Mouse (Mus musculus) testis, postnatal 14 days (tissue): ENCODE results near the gene Gm20388.
A peak's percentile ranks its signal among the peaks of the same experiment; 100 is the strongest.

Experiments
- DNase-seq: peaks from one replicate; pipeline ENCODE4 v3.0.0; 2021; ENCODE audit warnings: low spot score

The Gm20388 gene

DNA sequence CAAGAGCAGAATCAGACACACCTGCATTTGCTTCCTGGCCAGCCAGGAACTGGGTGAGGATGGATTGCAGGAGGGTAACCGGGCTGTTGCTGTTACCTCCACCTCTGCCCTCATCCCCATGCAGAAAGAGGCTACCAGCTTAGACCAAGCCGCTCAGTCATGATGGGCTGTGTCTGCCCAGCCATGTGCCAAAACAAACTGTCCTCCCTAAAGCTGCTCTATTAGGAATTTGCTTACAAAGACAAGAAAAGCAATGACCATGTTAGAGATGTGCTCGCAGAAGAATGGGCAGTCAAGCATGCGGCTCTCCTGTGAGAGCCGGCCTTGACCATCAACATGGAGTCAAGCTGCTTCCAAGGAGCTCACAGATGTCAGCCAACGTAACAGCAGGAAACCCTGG lies 1454.0 kb downstream of the Gm20388 start:
- DNase-seq = no peak

GRCm38 (mm10) chr8:121365150-121365549 lies 1454.5 kb downstream of the Gm20388 start:
- DNase-seq = no peak

DNA sequence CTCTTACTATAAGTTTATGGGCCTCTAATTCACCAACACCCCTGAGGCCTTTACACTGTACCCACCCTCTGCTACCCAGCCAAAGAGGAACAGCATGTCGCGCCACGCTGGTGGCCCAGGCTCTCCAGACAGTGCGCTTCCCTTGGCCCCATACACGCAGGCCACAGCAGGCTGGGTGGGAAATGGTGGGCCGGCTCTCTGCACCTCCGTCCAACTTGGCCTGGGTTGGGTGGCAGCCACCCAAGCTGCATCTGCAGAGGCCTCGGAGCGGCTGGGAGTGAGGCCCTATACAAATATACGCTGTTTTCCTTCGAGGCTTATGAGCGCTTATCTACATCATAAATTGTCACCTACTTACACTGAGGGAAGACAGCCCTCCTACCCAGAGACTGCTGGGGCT lies 1456.0 kb downstream of the Gm20388 start:
- DNase-seq = no peak

DNA sequence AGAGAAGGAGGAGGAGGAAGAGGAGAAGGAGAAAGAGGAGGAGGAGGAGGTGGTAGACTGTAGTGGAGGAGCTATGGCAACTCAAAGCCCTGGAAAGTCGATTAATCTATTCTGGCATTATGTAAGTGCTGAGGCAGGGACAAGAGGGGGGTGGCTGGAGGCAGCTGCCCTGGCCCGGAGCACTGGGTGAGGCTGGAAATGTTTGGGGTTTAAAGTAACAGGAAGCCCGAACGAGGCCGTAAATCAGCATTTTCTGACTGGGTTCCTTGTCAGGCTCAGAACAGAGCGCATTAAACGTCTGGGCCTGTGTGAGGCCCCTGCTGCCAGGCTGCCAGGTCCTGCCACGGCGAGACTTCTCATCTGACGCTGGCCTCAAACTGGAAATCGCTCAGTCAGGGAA lies 1458.2 kb downstream of the Gm20388 start:
- no peak for DNase-seq

DNA sequence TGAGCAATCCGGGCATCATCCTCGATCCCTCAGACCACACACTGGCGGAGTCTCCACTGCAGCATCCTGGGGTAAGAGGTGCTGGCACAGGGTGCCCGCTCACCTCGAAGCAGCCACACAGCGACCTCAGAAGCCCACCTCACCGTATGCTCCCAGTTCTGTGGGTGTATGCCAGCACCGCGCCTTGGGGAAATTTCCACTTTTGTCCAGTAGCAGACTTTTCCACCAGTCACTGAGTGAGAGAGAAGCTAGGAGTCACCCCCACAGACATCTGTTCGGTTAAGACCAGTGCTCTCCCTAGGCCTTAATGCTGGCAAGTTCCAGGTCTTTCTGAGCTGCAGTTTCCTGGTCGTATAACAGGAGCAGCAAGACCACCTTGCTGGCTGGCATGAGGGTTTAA lies 1458.7 kb downstream of the Gm20388 start:
- no peak for DNase-seq

- no peak for DNase-seq
Observed at GRCm38 (mm10) chr8:121371287-121371686, 1460.6 kb downstream of the Gm20388 start.

- no peak for DNase-seq
Observed at GRCm38 (mm10) chr8:121371911-121372638, 1461.4 kb downstream of the Gm20388 start.

- no peak for DNase-seq
Observed at GRCm38 (mm10) chr8:121372639-121372986, 1462.0 kb downstream of the Gm20388 start.

- DNase-seq = no peak
Observed at GRCm38 (mm10) chr8:121374284-121374683, 1463.6 kb downstream of the Gm20388 start.

- no peak for DNase-seq
Observed at GRCm38 (mm10) chr8:121374777-121375176, 1464.1 kb downstream of the Gm20388 start.

DNA sequence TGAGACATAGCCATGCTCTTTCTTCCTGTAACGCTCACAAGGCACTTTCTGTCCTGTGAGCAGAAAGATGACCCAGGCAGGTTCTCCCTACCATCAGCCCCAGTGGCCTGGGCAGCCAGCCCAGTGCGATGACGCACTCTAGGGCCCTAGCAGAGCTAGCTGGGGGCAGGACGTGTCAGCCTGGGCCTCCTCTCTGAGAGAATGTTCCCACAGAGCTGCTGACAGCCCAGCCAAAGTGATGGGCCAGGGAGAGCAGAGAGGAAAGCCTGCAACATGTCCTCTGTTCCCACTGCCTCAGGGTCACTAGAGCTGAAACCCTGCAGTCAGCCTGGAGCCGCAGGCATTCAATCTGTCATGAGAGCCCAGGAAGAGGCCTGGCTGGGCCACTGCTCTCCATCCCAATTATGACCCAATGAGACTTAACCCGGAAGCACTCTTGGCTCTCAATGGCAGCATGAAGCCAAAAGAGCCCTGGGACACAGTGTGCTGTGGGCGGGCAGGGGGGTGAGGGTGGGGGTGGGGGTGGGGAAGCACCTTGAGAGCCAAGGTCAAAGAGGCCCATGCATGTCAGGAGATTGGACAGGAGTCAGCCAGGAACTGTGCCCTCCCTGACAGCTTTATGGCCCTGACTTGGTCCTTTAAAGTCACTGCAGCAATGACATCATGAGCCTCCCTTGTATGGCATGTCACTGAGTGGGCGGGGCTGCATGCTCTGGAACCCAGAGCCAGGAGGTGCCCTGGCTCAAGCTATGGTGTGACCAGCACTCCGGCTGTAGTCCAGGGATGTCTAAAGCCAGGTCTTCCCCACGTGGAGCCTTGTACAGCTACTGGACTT lies 1465.7 kb downstream of the Gm20388 start:
- peak; percentile 43 for DNase-seq

GRCm38 (mm10) chr8:121377680-121378079 lies 1467.0 kb downstream of the Gm20388 start:
- no peak for DNase-seq

DNA sequence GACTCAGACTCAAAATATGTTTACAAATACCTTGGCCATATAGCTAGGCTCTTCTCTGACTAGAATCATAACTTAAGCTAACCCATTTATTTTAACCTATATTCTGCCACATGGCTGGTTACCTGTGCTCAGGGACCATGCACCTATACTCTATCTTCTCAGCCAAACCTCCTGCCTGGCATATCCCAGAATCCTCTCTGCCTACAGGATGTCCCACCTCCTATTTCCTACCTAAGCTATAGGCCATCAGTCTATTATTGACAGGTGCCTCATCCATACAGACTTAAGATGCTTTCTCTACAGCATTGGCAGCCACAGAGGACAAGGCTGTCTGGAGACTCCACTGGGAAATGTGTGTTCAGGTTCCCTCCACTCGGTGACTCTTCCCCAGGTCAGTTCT lies 1468.7 kb downstream of the Gm20388 start:
- no peak for DNase-seq

DNA sequence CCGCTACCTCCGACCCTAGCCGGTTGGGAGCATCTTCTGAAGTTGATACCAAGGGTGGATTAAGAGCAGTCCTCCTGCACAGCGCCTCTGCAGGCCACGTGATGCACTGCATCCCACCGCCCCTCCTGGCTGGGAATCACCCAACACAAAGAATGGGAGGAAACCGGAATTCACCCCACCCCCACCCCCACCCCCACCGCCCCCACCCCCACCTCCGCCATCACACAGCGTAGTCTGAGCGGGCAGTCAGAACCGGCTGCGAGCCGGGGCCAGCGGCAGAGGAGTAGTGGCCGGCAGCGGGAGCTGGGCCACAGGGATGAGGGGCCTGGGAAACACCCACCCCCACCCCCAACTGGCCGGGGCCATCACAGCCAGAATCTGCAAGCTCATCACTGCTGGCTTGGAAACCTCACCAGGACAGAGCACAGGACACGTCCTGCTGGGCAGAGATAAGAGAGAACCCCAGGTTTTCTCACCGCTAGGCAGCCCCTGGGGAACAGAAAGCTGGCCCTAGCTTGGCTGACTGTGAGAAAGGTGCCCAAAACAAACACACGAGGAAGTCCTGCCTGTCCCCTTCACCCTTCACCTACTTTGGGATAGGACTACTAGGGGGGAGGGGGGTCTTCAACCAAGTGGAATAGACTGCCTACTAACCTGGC lies 1472.1 kb downstream of the Gm20388 start:
- DNase-seq = peak; percentile 46

DNA sequence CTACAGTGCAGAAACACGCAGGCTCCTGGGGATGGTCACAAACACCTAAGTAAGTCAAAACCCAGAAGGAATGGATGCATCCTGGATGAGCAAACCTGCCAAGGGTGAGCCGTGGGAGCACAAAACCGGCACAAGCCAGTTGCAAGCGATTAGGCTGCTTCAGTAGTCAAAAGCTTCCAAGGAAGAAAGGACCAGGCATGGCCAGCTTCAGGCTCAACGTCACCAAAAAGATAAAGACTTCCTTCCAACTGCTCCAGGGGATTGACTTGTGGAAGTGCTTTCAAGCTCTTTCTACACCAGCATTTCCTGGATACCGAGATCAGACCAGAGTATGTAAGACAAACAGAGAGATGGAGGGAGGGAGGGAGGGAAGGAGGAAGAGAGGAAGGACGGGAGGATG lies 1474.9 kb downstream of the Gm20388 start:
- no peak for DNase-seq

DNA sequence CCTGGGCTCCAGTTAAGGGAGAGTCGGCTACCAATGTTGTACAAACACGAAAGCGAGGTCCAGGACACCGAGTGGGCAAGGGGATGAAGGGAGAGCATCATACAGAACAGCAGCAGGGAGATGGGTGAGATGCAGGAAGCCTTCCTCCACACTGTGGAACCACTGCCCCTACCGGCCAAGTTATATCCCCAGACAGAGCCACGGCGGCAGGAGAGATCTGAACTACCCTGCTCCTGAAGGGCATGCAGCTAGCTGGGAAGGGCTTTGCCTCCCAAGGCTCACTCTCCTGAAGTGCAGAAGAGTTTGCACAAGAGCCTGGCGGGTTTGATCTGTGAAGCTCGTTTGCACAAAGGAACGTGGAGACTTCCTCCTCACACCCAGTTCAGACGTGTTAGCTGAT lies 1480.0 kb downstream of the Gm20388 start:
- no peak for DNase-seq

- no peak for DNase-seq
Observed at GRCm38 (mm10) chr8:121391254-121391653, 1480.6 kb downstream of the Gm20388 start.

GRCm38 (mm10) chr8:121391771-121392170 lies 1481.1 kb downstream of the Gm20388 start:
- DNase-seq = no peak

DNA sequence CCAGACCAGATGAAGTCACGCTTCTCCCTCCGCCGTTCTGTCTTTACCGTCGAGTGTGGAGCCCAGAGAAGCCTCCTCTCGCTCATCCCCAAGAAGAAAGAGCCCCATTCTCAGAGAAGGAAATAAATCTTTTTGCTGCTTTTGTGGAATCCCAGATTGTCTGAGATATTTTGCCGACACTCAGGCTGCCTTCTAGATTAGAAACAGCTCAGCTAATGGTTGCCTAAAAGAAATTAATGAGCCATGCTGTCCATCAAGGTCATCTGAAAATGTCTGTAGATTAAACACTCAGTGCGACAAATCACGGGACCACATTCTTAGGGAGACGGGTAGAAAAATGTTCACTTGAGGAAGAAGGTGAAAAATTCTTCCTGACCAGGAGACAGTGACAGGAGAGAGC lies 1481.8 kb downstream of the Gm20388 start:
- DNase-seq = no peak

DNA sequence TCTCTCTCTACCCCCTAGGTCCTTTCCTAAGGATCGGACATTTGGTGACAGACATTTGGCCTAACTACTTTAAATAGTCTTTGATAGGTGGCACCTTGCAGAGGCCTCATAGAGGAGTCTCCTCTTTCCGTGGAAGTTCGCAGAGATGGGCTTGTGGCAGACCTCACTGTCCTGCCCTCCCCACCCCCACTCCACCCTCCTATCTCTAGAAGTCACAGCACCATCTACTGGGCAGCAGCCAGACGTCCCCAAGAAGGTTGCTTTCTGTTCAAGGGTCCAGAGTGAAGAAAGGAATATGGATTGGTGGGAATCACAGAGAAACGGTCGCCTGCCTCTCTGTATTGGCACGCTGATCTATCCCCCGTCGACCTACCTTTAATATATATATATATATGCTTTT lies 1482.5 kb downstream of the Gm20388 start:
- DNase-seq = no peak

GRCm38 (mm10) chr8:121394686-121395085 lies 1484.0 kb downstream of the Gm20388 start:
- no peak for DNase-seq

GRCm38 (mm10) chr8:121395316-121395715 lies 1484.7 kb downstream of the Gm20388 start:
- no peak for DNase-seq

DNA sequence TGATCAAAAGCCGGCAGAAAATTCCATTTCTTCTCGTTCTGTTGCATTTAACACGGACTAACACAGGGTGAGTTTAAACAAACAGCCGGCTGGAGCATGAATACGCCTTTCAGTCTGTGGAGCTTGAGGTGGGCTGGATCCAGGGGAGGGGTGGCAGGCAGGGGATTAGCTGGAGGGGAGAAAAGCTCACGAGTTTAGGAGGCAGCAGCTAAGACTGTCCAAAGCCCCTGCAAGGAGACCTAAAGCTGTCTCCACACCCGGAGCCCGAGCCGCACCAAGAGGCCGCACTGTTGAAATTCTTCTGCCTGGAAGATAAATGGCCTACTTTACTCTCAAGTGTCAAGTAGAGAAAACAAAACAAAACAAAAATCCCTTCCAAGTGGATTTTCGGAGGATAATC lies 1485.5 kb downstream of the Gm20388 start:
- DNase-seq = no peak
